Mouse (Mus musculus) hindbrain, embryonic 10.5 days (tissue): Measurements from ENCODE around the gene Cyp2j6. TPM values are rescaled to one million over a fixed set of nuclear protein-coding genes. Genes with fewer than 3 reads are reported as not detected.

ENCODE experiments used
- DNase-seq: peaks from one replicate; pipeline ENCODE4 v3.0.0-alpha.2; 2017; ENCODE audit warnings: low spot score
- H3K27ac ChIP-seq: fragments of 300-500 bp; sonication (generic); 2 replicates; pipeline ENCODE4 v1.5.1; 2016; ENCODE audit warnings: mild to moderate bottlenecking, moderate library complexity
- H3K27me3 ChIP-seq: fragments of 300-500 bp; sonication (generic); 2 replicates; pipeline ENCODE4 v1.6.1; 2016; ENCODE audit warnings: mild to moderate bottlenecking; ENCODE audit not compliant: poor library complexity, insufficient read depth, severe bottlenecking
- H3K36me3 ChIP-seq: fragments of 300-500 bp; sonication (generic); 2 replicates; pipeline ENCODE4 v1.6.1; 2016; ENCODE audit warnings: mild to moderate bottlenecking, moderate library complexity
- H3K4me1 ChIP-seq: fragments of 300-500 bp; sonication (generic); replicated peaks from 2 replicates; pipeline ENCODE4 v1.6.1; 2016; ENCODE audit warnings: mild to moderate bottlenecking
- H3K4me3 ChIP-seq: fragments of 300-500 bp; sonication (generic); 2 replicates; pipeline ENCODE4 v1.5.1; 2016; ENCODE audit warnings: mild to moderate bottlenecking, moderate library complexity
- H3K9me3 ChIP-seq: fragments of 300-500 bp; sonication (generic); 2 replicates; pipeline ENCODE4 v1.6.1; 2016; ENCODE audit warnings: mild to moderate bottlenecking, moderate library complexity
- WGBS: fragments of 180-500 bp; shearing (Covaris S2); methylation state at CpG from one replicate; pipeline ENCODE4 v1.1.7; 2016; 5-methylcytosine and 5-hydroxymethylcytosine counted together
- polyA plus RNA-seq: library from polyadenylated mRNA; unstranded; fragments of >200 nt; fragmentation: Nextera tagmentation; extraction: Ambion mirVana; gene quantifications from 2 replicates; pipeline ENCODE4 v1.2.1, GENCODE M21; 2016

Gene Cyp2j6
- polyA plus RNA-seq, 1 experiment from 2014 or later = 3.5 TPM

DNA sequence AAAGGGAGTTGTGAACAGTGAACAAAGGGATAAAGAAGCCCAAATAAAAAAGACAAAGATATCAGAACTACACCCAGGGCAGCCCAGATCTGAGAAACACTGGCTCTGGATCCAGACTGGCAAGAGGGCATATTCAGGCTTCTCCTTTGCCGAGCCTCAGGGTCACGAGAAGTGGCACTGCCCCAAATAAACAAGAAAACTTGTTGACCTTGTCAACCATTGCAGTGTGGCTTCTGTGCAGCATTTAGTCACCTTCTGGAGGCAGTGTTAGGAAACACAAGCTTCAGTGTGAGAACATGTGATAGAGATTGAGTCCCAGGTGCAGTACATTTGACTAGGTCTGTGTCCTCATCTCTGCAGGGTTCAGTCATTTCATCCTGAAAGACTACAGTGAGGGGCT lies 31.2 kb downstream of the Cyp2j6 start:
- H3K27ac ChIP-seq = no peak overlapping the region
- H3K27me3 ChIP-seq = no peaks in the 10 kb centered on the region
- no peak overlapping the region for H3K4me3 ChIP-seq
- H3K36me3 ChIP-seq = no peaks in the 10 kb centered on the region
- no peaks in the 10 kb centered on the region for H3K9me3 ChIP-seq
- 91% methylated on average over 2 of the region's 2 CpGs for WGBS
- H3K4me1 ChIP-seq = no peaks in the 10 kb centered on the region
- DNase-seq = no peak

DNA sequence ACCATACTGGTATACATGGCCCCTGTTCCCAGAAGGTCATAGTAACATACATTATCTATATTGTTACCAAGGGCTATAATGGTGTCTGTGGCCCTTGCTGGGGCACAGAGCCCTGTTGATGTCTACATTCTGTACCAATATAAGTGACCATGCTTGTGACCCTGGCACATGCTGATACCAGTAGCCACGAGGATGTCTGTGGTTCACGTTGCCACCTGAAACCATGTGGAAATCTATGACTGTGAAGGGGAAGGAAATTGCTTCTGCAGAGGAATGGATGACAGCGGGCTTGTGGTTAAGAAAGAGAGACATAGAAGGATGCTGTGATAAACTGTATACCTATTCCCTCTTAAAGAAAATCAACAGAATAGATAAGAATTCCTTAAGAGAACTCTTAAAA lies 43.4 kb downstream of the Cyp2j6 start:
- Histone ChIP-seq H3K36me3 (no peaks in the 10 kb centered on the region), H3K27ac (no peak overlapping the region), H3K27me3 (no peaks in the 10 kb centered on the region), H3K4me1 (no peaks in the 10 kb centered on the region), H3K4me3 (no peak overlapping the region), H3K9me3 (no peaks in the 10 kb centered on the region)
- DNase-seq = no peak
- WGBS = 87% methylated on average over 3 of the region's 3 CpGs

GRCm38 (mm10) chr4:96507286-96507685 lies 46.2 kb downstream of the Cyp2j6 start, which contains the start of gene Cyp2j8:
Gene Cyp2j8 (minus strand): TSS chr4:96507386.
- H3K4me1 ChIP-seq = no peaks in the 10 kb centered on the region
- no peaks in the 10 kb centered on the region for H3K9me3 ChIP-seq
- no peak within 1 kb of the TSS for H3K27ac ChIP-seq
- DNase-seq = no peak
- H3K36me3 ChIP-seq = no peaks in the 10 kb centered on the region
- no peaks in the 10 kb centered on the region for H3K27me3 ChIP-seq
- no peak within 1 kb of the TSS for H3K4me3 ChIP-seq
- 87% methylated on average over 1 of the region's 1 CpGs for WGBS

Other genes with a start within 250 kb of the Cyp2j6 start
- not detected in 2 replicates for gene Cyp2j11, start 205.0 kb downstream of the Cyp2j6 start, polyA plus RNA-seq
- not detected in 2 replicates for gene Cyp2j8, start 46.3 kb downstream of the Cyp2j6 start, polyA plus RNA-seq
- 1.2 TPM in 2 replicates for gene Cyp2j9, start 37.9 kb upstream of the Cyp2j6 start, polyA plus RNA-seq
- gene Cyp2j5, start 110.5 kb upstream of the Cyp2j6 start, polyA plus RNA-seq = not detected in 2 replicates
- not detected in 2 replicates for gene Gm12695, start 231.5 kb upstream of the Cyp2j6 start, polyA plus RNA-seq